Mouse (Mus musculus): Measurements from ENCODE around the gene Trmt6.

Gene Trmt6

GRCm38 (mm10) chr2:132780978-132781377 is 34.9 kb downstream of the Trmt6 start, which contains the start of gene Chgb:
TSS of gene Chgb (plus strand) at chr2:132781278.
- Histone ChIP-seq H3K4me1 (replicated peaks; ENCODE audit: low read depth, low read length) (peaks cover 7% of the 10 kb centered on the region), H3K9me3 (ENCODE audit: low read length) (no peaks in the 10 kb centered on the region), H3K4me3 (replicated peaks; ENCODE audit: low read length) (peak within 1 kb of the TSS; percentile 88), H3K36me3 (ENCODE audit: insufficient read depth, low read length) (no peaks in the 10 kb centered on the region), H3K27me3 (ENCODE audit: insufficient read depth, low read length) (peaks cover 15% of the 10 kb centered on the region)
- no peak for TF ChIP-seq POU5F1 (IDR thresholded peaks at IDR 0.05; ENCODE audit: borderline replicate concordance, low read length)
- TF ChIP-seq NANOG (IDR thresholded peaks at IDR 0.05; ENCODE audit: borderline replicate concordance, low read length), result no peak
- TF ChIP-seq CTCF (conservative IDR thresholded peaks at IDR 0.05; ENCODE audit: low read length), result no peak

- Histone ChIP-seq H3K4me3 (replicated peaks; ENCODE audit: low read length) (no peak overlapping the region), H3K36me3 (ENCODE audit: insufficient read depth, low read length) (no peaks in the 10 kb centered on the region), H3K27me3 (ENCODE audit: insufficient read depth, low read length) (peaks cover 2% of the 10 kb centered on the region; the same call in 1 of the 2 replicates), H3K9me3 (ENCODE audit: low read length) (no peaks in the 10 kb centered on the region), H3K4me1 (replicated peaks; ENCODE audit: low read depth, low read length) (peaks cover 8% of the 10 kb centered on the region; the same call in 1 of the 2 replicates)
- TF ChIP-seq NANOG (IDR thresholded peaks at IDR 0.05; ENCODE audit: borderline replicate concordance, low read length), result no peak
Measured at GRCm38 (mm10) chr2:132770822-132771221, 45.0 kb downstream of the Trmt6 start.

GRCm38 (mm10) chr2:132757911-132758310 is 57.9 kb downstream of the Trmt6 start:
- no peak overlapping the region for H3K4me3 ChIP-seq (replicated peaks; ENCODE audit: low read length)
- no peaks in the 10 kb centered on the region for H3K9me3 ChIP-seq (ENCODE audit: low read length)
- no peaks in the 10 kb centered on the region for H3K27me3 ChIP-seq (ENCODE audit: insufficient read depth, low read length)
- peaks cover 5% of the 10 kb centered on the region; the same call in 1 of the 2 replicates for H3K4me1 ChIP-seq (replicated peaks; ENCODE audit: low read depth, low read length)
- H3K36me3 ChIP-seq (ENCODE audit: insufficient read depth, low read length), result no peaks in the 10 kb centered on the region
- no peak for TF ChIP-seq POU5F1 (IDR thresholded peaks at IDR 0.05; ENCODE audit: borderline replicate concordance, low read length)
- no peak for TF ChIP-seq CTCF (conservative IDR thresholded peaks at IDR 0.05; ENCODE audit: low read length)
- TF ChIP-seq NANOG (IDR thresholded peaks at IDR 0.05; ENCODE audit: borderline replicate concordance, low read length), result no peak

Data from E14TG2a.4 (cell line).